Mouse (Mus musculus) kidney, adult 18-20 months (tissue): ENCODE results near the gene Arf6.
"Not testable (repeated sequence)": the region's sequence is repeated elsewhere in the genome, so short reads cannot be mapped to it uniquely, and the experiment has no call there.

Experiments used
- DNase-seq: peaks from one replicate; pipeline ENCODE4 v3.0.0; 2021

The Arf6 gene

GRCm38 (mm10) chr12:69373850-69374766 is 2.2 kb downstream of the Arf6 start:
- no peak for DNase-seq

GRCm38 (mm10) chr12:69376132-69376531 is 4.2 kb downstream of the Arf6 start:
- DNase-seq: no peak

- DNase-seq: no peak
Observed at GRCm38 (mm10) chr12:69377188-69377587, 5.2 kb downstream of the Arf6 start.

- DNase-seq: not testable (repeated sequence)
Observed at GRCm38 (mm10) chr12:69377636-69378035, 5.7 kb downstream of the Arf6 start.

GRCm38 (mm10) chr12:69378558-69379454 is 6.9 kb downstream of the Arf6 start:
- DNase-seq: no peak

GRCm38 (mm10) chr12:69382880-69383279 is 10.9 kb downstream of the Arf6 start:
- DNase-seq: no peak

GRCm38 (mm10) chr12:69384606-69385005 is 12.7 kb downstream of the Arf6 start:
- no peak for DNase-seq

- no peak for DNase-seq
Observed at GRCm38 (mm10) chr12:69385542-69386280, 13.8 kb downstream of the Arf6 start.

GRCm38 (mm10) chr12:69386281-69386732 is 14.4 kb downstream of the Arf6 start:
- not testable (repeated sequence) for DNase-seq

GRCm38 (mm10) chr12:69388321-69388869 is 16.4 kb downstream of the Arf6 start:
- no peak for DNase-seq

GRCm38 (mm10) chr12:69389273-69389938 is 17.5 kb downstream of the Arf6 start:
- DNase-seq: no peak

GRCm38 (mm10) chr12:69390000-69390698 is 18.2 kb downstream of the Arf6 start:
- DNase-seq: no peak

- no peak for DNase-seq
Observed at GRCm38 (mm10) chr12:69393076-69393475, 21.1 kb downstream of the Arf6 start.

- no peak for DNase-seq
Observed at GRCm38 (mm10) chr12:69394456-69394855, 22.5 kb downstream of the Arf6 start.

GRCm38 (mm10) chr12:69400367-69400766 is 28.4 kb downstream of the Arf6 start:
- no peak for DNase-seq

- no peak for DNase-seq
Observed at GRCm38 (mm10) chr12:69400871-69401286, 28.9 kb downstream of the Arf6 start.

GRCm38 (mm10) chr12:69402100-69402499 is 30.1 kb downstream of the Arf6 start:
- DNase-seq: no peak

GRCm38 (mm10) chr12:69402594-69403167 is 30.7 kb downstream of the Arf6 start:
- no peak for DNase-seq

GRCm38 (mm10) chr12:69410767-69411166 is 38.8 kb downstream of the Arf6 start:
- no peak for DNase-seq

- DNase-seq: no peak
Observed at GRCm38 (mm10) chr12:69411936-69412335, 40.0 kb downstream of the Arf6 start.

- no peak for DNase-seq
Observed at GRCm38 (mm10) chr12:69413303-69413702, 41.4 kb downstream of the Arf6 start.
